Mouse (Mus musculus) megakaryocyte-erythroid progenitor cell, adult 5-6 weeks (primary cell): ENCODE results near the gene 2310011J03Rik. TPM values are rescaled to one million over a fixed set of nuclear protein-coding genes. Genes with fewer than 3 reads are reported as not detected.

Experiments
- ATAC-seq: replicated peaks from 2 replicates; pipeline ENCODE4 v1.8.0; 2016; ENCODE audit warnings: mild to moderate bottlenecking, inconsistent platforms; ENCODE audit not compliant: severe bottlenecking, poor library complexity, low FRiP score, low TSS enrichment
- total RNA-seq, 2 experiments: library from RNA; stranded (forward) in 1 of 2; stranded (reverse) in 1 of 2; fragments of 200-1000, 215-1000 nt in 1 of 2; fragments of >200 nt in 1 of 2; fragmentation: Nextera tagmentation in 1 of 2; gene quantifications; 2 replicates each; pipeline ENCODE4 v1.2.3; 2014 to 2017

2310011J03Rik gene
- total RNA-seq, 2 experiments from 2014 or later: 16.6 to 50.4 TPM

GRCm38 (mm10) chr10:80297526-80298133 lies 22.7 kb downstream of the 2310011J03Rik start:
- ATAC-seq: no peak

- ATAC-seq: no peak
Observed at GRCm38 (mm10) chr10:80296824-80297223, 23.5 kb downstream of the 2310011J03Rik start.

DNA sequence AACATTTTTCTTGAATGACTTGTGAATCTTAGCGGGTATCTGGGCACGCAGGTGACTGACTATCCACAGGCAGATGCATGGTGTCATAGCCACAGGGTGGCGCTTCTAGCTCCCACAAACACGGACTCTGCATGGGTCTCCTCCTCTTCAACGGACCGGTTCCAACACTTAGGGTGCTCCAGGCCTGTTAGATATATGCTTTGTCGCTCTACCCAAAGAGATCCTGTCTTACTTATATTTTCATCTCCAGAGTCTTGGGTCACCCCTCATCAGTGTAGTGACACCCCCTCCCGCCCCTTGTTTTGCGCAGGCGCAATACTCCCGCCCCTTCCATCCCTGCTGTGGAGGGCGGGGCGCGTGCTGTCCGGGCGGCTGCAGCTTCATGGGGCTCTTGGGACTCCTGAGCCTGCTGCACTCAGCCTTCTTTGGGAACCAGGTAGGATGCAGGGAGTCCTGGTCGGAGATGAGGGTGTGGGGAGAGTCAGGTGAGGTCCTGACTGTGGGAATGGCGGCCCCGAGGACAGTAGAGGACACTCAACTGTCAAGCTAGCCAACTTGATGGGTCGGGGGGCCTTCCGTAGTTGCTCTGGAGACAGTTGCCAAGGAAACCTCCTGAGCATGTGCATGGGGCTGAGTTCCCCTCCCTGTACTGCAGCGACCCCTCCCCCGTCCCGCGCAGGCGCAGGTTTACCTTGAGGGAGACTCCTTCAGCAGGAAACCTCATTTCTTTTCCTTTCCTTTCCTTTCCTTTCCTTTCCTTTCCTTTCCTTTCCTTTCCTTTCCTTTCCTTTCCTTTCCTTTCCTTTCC lies 24.5 kb downstream of the 2310011J03Rik start, which contains the start of gene Apc2:
Apc2 (plus strand) TSS at position 360 of the 808 bp plus-strand sequence.
- peak; percentile 62 for ATAC-seq

- no peak for ATAC-seq
Observed at GRCm38 (mm10) chr10:80294788-80295303, 25.5 kb downstream of the 2310011J03Rik start.

DNA sequence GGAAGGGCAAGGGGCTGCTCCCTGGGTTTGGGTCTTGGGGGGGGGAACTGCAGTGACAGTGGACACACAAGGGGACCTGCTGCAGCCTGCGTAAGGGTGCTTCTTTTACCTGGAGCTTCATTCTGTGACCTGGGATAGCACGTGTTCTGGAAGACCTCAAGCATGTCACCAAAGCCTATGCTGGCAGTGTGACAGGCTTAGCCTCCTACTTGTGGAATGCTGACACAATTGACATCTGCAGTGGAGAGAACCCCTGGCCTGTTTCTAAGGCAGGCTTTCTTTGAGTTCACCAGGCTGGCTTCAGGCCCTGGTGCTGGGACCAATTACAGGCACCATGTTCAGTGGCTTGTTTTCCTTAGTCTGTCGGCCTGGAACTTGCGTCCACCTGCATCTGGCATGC lies 26.0 kb downstream of the 2310011J03Rik start:
- no peak for ATAC-seq

- ATAC-seq: no peak
Observed at GRCm38 (mm10) chr10:80293325-80293724, 27.0 kb downstream of the 2310011J03Rik start.

- peak; percentile 72 for ATAC-seq
Observed at GRCm38 (mm10) chr10:80292251-80293146, 27.8 kb downstream of the 2310011J03Rik start, which contains the start of gene Rps15. Rps15 (plus strand) TSS chr10:80292453.

- ATAC-seq: no peak
Observed at GRCm38 (mm10) chr10:80288657-80289056, 31.7 kb downstream of the 2310011J03Rik start.

- ATAC-seq: no peak
Observed at GRCm38 (mm10) chr10:80288097-80288496, 32.2 kb downstream of the 2310011J03Rik start.

DNA sequence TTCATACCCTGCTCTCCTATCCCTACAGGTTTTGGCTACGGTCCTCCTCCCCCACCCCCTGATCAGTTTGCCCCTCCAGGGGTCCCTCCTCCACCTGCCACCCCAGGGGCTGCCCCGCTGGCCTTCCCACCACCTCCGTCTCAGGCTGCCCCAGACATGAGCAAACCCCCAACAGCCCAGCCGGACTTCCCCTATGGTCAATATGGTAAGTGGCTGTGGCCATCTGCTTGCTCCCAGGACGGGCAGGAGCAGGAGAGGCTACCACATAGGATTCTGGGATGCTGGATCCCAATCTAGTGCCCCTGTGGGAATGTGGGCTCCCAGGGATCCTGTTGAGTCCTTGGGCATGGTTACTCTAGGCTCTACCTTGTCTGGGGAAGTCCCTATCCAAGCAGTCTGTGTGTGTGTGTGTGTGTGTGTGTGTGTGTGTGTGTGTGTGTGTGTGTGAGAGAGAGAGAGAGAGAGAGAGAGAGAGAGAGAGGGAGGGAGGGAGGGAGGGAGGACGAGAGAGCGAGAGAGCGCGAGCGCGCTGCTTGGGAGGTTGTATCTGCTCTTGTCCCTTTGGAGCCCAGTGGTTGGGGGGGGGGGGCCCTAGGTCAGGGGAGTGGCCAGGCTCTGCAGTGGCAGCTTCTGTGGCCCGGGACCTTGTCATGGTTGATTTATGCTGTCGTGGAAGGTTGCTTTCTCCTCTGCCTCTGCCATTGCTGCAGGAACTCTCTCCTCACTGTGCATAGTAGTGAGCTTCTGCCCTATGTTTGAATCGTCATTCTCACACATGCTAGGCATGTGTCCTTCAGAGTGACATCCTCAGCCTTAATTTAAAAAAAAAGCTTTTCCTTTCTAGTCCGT lies 34.9 kb downstream of the 2310011J03Rik start:
- ATAC-seq: no peak

DNA sequence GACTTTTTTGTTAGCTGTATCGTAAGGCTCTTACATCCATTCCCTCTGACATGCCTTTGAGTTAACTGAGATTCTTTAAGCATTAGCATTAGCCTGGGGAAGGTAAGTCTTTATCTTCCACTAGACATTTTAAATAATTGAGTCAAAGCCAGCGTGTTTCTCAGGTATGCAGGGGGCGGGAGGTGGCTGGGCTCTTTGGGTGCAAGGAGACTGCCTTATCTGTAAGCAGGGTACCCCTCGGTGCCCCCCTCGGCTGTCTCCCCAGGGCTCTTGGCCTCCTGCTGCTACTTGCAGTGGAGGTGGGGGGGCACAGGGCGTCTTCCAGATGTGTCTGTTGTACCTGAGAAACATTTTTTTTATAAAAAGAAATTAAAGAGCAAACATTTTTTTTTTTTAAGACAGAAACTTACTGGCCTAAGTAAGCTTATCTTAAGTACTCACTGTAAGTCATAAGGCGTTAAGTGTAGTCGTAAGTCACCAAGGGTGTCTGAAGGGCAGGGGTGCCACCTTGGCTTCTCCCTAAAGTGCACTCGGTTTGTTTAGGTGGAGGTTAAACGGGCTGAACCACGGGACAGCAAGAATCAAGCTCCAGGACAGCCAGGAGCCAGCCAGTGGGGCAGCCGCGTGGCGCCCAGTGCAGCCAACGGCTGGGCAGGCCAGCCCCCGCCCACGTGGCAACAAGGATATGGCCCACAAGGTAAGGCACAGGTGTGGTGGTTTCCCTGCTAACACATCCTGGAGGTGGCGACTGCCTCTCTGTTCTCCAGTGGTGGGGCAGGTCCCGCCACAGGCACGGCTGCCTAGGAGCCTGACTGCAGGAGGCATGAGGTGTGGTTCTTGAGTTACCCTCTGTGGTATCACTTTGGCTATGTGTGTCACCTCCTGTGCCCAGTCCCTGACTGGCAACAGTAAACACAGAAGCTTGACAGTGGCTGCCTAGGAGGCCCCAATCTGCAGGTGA lies 37.6 kb downstream of the 2310011J03Rik start:
- no peak for ATAC-seq

DNA sequence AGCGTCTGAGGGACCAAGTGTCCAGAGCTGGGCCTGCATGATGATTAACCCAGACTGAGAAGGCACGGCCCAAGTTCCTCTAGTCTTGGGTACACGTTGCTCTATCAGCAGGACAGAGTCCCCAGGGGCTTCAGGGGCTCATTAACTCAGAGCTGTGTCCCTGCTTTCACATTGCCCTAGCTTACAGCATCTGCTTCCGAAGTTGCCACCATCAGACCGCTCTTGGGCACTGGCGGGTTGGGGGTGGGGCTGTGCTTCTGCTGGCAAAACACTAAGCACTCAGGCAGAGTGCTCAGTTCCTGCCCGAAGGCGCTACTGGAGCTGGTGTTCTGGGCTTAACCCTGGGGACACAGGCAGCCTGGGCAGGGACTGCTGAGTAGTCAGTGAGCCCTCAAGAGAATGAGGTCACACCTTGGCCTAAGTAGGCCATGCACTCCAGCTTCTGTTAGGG lies 38.4 kb downstream of the 2310011J03Rik start:
- 0 out of 2 replicates have a peak, but pooled peaks have one; percentile 23 for ATAC-seq

- no peak for ATAC-seq
Observed at GRCm38 (mm10) chr10:80281304-80281703, 39.0 kb downstream of the 2310011J03Rik start.

DNA sequence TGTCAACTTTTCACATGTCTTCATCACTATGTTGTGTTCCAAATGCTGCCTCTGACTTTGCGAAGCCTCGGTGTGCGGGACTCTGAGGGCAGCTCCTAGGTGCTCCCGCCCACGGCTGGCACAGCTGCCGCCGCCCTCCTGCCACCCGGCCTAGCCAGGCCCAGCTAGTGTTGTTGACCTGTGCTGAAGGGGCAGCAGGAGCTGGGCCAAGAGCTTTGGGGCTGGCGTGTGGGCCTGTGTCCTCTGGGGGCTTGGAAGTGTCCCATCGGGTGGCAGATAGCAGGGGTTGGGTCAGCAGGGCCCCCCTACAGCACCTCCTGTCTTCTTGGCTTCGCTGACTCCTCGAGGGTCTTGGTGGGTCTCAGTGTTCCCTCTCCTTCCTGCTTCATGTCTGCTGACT lies 41.1 kb downstream of the 2310011J03Rik start:
- no peak for ATAC-seq

- ATAC-seq: no peak
Observed at GRCm38 (mm10) chr10:80278390-80278789, 41.9 kb downstream of the 2310011J03Rik start.

DNA sequence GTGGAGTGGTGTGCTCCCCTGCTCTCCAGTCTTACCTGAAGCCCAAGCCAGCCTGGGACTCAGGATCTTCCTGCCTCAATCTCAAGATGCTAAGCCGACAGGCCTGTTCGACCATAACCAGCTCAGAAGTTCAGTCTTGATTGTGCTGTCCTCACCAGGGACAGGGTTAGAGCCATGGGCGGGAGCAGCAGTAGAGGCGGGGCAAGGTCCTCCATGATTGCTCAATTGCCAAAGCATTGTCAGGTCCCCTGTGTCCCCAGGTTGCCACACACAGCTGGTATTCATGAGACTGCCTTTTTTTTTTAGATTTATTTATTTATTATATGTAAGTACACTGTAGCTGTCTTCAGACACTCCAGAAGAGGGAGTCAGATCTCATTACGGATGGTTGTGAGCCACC lies 44.1 kb downstream of the 2310011J03Rik start:
- ATAC-seq: no peak

- ATAC-seq: no peak
Observed at GRCm38 (mm10) chr10:80273847-80274246, 46.5 kb downstream of the 2310011J03Rik start.
